Mouse (Mus musculus): ENCODE results near the gene Emsy. TPM values are rescaled to one million over a fixed set of nuclear protein-coding genes. Genes with fewer than 3 reads are reported as not detected.

Emsy gene
- total and polyA plus RNA-seq, 3 experiments: 12.3 to 25.2 (median 14.6) TPM

DNA sequence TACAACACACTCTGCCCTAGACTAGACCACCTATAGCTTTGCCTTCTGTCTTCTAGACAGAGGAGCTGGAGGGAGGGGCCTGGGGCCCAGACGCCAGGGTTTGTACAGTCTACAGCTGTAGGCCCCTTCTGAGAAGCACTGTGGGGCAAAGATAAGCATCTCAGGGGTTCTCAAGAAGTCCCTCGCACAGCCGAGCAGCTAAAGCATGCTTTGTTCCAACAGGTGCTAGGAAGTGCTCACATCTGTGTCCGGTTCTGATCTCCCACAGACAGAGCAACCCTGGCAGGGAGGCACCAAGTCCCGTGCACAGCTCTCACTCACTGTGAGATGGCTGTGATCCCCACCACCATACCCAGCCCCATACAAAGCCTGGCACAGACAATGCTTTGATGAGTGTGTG lies 93.6 kb downstream of the Emsy start:
- no peaks in the 10 kb centered on the region for H3K79me2 ChIP-seq (replicated peaks; ENCODE audit: control insufficient read depth, extremely low read depth, insufficient read depth, poor library complexity, severe bottlenecking)
- H3K4me3 ChIP-seq (replicated peaks in 1 of 3; ENCODE audit: low read depth in 2 of 3, low read length in 2 of 3, poor library complexity in 1 of 3): no peak overlapping the region
- H3K27me3 ChIP-seq (replicated peaks): no peaks in the 10 kb centered on the region
- no peaks in the 10 kb centered on the region for H3K9me3 ChIP-seq (replicated peaks; ENCODE audit: low read length)
- no peaks in the 10 kb centered on the region for H3K36me3 ChIP-seq (replicated peaks in 1 of 2; ENCODE audit: control insufficient read depth in 1 of 2, insufficient read depth in 1 of 2, low read length in 1 of 2)
- no peak overlapping the region for H3K9ac ChIP-seq (ENCODE audit: insufficient read depth, low read depth)
- in situ Hi-C loops (cut with MboI; ENCODE audit: low pct_ligation_motif_present, low pct_unique_long_range_greater_than_20kb, low sequenced_read_pairs): no loop called here
- peaks cover 14 to 42% of the 10 kb centered on the region in 2 experiments for H3K4me1 ChIP-seq (ENCODE audit: control insufficient read depth in 1 of 2, insufficient read depth in 2 of 2)
- DNase-seq (ENCODE audit: extremely low read depth): no peak
- dilution Hi-C loops (cut with MboI; ENCODE audit: extremely low pct_ligation_motif_present, extremely low pct_unique_long_range_greater_than_20kb, low sequenced_read_pairs): no loop called here
- no peak overlapping the region for H3K27ac ChIP-seq (ENCODE audit: insufficient read depth, low read depth)
- no peak overlapping the region for H3K4me2 ChIP-seq (ENCODE audit: insufficient read depth, low read depth, poor library complexity, severe bottlenecking)
- TF ChIP-seq JUN (IDR thresholded peaks at IDR 0.05; ENCODE audit: insufficient read depth, low read depth, low read length): no peak
- no peak for TF ChIP-seq E2F4 (IDR thresholded peaks at IDR 0.05; ENCODE audit: insufficient replicate concordance, low read depth, low read length)
- TF ChIP-seq POLR2A (IDR thresholded peaks at IDR 0.05; ENCODE audit: low read depth, low read length): no peak
- TF ChIP-seq BHLHE40 (IDR thresholded peaks at IDR 0.05; ENCODE audit: low read depth, low read length): 0 out of 2 replicates have a peak, but pooled peaks have one; percentile 10

DNA sequence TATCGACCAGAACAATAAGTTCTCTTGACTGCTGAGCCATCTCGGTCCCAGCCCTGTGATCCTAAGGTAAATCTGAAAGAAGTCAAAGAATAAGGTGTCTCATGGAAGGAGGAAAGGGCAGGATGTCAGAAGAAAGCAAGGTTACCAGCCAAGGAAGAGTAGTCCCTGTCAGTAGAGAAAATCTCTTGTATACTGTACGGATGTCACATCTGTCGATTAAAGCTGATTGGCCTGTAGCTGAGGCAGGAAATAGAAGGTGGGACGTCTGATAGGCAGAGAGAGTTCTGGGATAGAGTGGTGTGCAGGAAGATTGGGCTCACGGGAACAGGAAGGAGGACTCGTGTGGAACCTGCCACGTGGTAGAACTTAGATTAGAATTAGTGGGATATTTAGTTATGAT lies 94.4 kb downstream of the Emsy start:
- Histone ChIP-seq H3K27me3 (replicated peaks) (no peaks in the 10 kb centered on the region), H3K27ac (ENCODE audit: insufficient read depth, low read depth) (no peak overlapping the region), H3K4me2 (ENCODE audit: insufficient read depth, low read depth, poor library complexity, severe bottlenecking) (no peak overlapping the region), H3K4me3 (replicated peaks in 1 of 3; ENCODE audit: low read depth in 2 of 3, low read length in 2 of 3, poor library complexity in 1 of 3) (no peak overlapping the region), H3K36me3 (replicated peaks in 1 of 2; ENCODE audit: control insufficient read depth in 1 of 2, insufficient read depth in 1 of 2, low read length in 1 of 2) (no peaks in the 10 kb centered on the region), H3K4me1 (ENCODE audit: control insufficient read depth in 1 of 2, insufficient read depth in 2 of 2) (peaks cover 14 to 50% of the 10 kb centered on the region in 2 experiments), H3K9me3 (replicated peaks; ENCODE audit: low read length) (no peaks in the 10 kb centered on the region), H3K9ac (ENCODE audit: insufficient read depth, low read depth) (no peak overlapping the region), H3K79me2 (replicated peaks; ENCODE audit: control insufficient read depth, extremely low read depth, insufficient read depth, poor library complexity, severe bottlenecking) (no peaks in the 10 kb centered on the region)
- TF ChIP-seq MXI1 (IDR thresholded peaks at IDR 0.05; ENCODE audit: low read depth, low read length) (no peak), NELFE (IDR thresholded peaks at IDR 0.05; ENCODE audit: low read depth, low read length) (no peak), MAFK (IDR thresholded peaks at IDR 0.05; ENCODE audit: insufficient replicate concordance, low read length) (no peak), RAD21 (IDR thresholded peaks at IDR 0.05; ENCODE audit: low read depth, low read length) (no peak), CTCF (conservative IDR thresholded peaks at IDR 0.05 in 1 of 2, IDR thresholded peaks at IDR 0.05 in 1 of 2; ENCODE audit: low read depth in 2 of 2, low read length in 2 of 2) (no peak), ZKSCAN1 (IDR thresholded peaks at IDR 0.05; ENCODE audit: borderline replicate concordance, low read depth, low read length) (no peak), KAT2A (IDR thresholded peaks at IDR 0.05; ENCODE audit: insufficient replicate concordance, low read length) (no peak), USF1 (IDR thresholded peaks at IDR 0.05; ENCODE audit: low read depth, low read length) (no peak), ZC3H11A (IDR thresholded peaks at IDR 0.05; ENCODE audit: low read depth, low read length) (no peak), PAX5 (IDR thresholded peaks at IDR 0.05; ENCODE audit: low read length) (no peak), ELF1 (IDR thresholded peaks at IDR 0.05; ENCODE audit: low read depth, low read length) (no peak), SIN3A (IDR thresholded peaks at IDR 0.05; ENCODE audit: low read length) (no peak), ETS1 (conservative IDR thresholded peaks at IDR 0.05; ENCODE audit: low read depth, low read length) (no peak)
- in situ Hi-C loops (cut with MboI; ENCODE audit: low pct_ligation_motif_present, low pct_unique_long_range_greater_than_20kb, low sequenced_read_pairs) (no loop called here), dilution Hi-C loops (cut with MboI; ENCODE audit: extremely low pct_ligation_motif_present, extremely low pct_unique_long_range_greater_than_20kb, low sequenced_read_pairs) (no loop called here)
- DNase-seq (ENCODE audit: extremely low read depth): no peak

Measured in CH12.LX (cell line).